Mouse (Mus musculus) hindbrain, embryonic 13.5 days (tissue): ENCODE measurements around the gene Mis18a. TPM values are rescaled to one million over a fixed set of nuclear protein-coding genes. Genes with fewer than 3 reads are reported as not detected.

Source experiments
- ATAC-seq: fragments of 200-750 bp; cut with Nextera tagmentation; 2 replicates; pipeline ENCODE4 v1.8.0; 2017; ENCODE audit warnings: moderate TSS enrichment; ENCODE audit not compliant: low FRiP score
- H3K27ac ChIP-seq: fragments of 300-500 bp; sonication (generic); 2 replicates; pipeline ENCODE4 v1.5.1; 2015; ENCODE audit warnings: inconsistent platforms, mild to moderate bottlenecking, moderate library complexity
- H3K27me3 ChIP-seq: fragments of 300-500 bp; sonication (generic); 2 replicates; pipeline ENCODE4 v1.6.1; 2015; ENCODE audit warnings: mild to moderate bottlenecking, inconsistent platforms
- H3K36me3 ChIP-seq: fragments of 300-500 bp; sonication (generic); 2 replicates; pipeline ENCODE4 v1.6.1; 2015; ENCODE audit warnings: mild to moderate bottlenecking, inconsistent platforms
- H3K4me1 ChIP-seq: fragments of 300-500 bp; sonication (generic); replicated peaks from 2 replicates; pipeline ENCODE4 v1.6.1; 2015; ENCODE audit warnings: inconsistent platforms
- H3K4me2 ChIP-seq: fragments of 300-500 bp; sonication (generic); 2 replicates; pipeline ENCODE4 v1.6.1; 2015; ENCODE audit warnings: inconsistent platforms, mild to moderate bottlenecking, moderate library complexity
- H3K4me3 ChIP-seq: fragments of 300-500 bp; sonication (generic); 2 replicates; pipeline ENCODE4 v1.5.1; 2015; ENCODE audit warnings: mild to moderate bottlenecking, inconsistent platforms
- H3K9ac ChIP-seq: fragments of 300-500 bp; sonication (generic); 2 replicates; pipeline ENCODE4 v1.6.1; 2015; ENCODE audit warnings: mild to moderate bottlenecking, inconsistent platforms
- H3K9me3 ChIP-seq: fragments of 300-500 bp; sonication (generic); 2 replicates; pipeline ENCODE4 v1.6.1; 2016; ENCODE audit warnings: inconsistent platforms
- WGBS: fragments of 180-500 bp; shearing (Covaris S2); methylation state at CpG from one replicate; pipeline ENCODE4 v1.1.7; 2015; 5-methylcytosine and 5-hydroxymethylcytosine counted together
- polyA plus RNA-seq: library from polyadenylated mRNA; unstranded; fragments of >200 nt; fragmentation: Nextera tagmentation; extraction: Ambion mirVana; gene quantifications from 2 replicates; pipeline ENCODE4 v1.2.1, GENCODE M21; 2015

Mis18a gene
- polyA plus RNA-seq, 1 experiment from 2014 or later, result 28.2 TPM

DNA sequence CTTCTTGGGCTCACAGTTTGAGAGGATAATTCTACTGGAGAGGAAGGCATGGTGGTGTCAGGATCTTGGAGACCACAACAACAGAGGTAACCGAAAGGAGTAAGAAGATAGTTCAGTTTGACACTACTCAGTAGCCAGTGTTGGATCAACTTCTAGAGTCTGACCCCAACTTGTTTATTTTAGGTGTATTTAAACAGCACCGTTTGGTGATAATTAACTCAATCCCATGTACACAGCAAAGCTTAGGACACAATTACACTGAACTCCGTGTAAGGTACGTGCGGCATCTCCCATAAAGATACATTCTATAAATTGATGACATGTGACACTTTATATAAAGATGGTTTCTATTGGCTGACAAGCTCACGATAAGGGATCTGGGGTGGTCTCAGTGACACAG is 52.6 kb downstream of the Mis18a start:
- Histone ChIP-seq H3K9ac (no peak overlapping the region), H3K4me1 (no peaks in the 10 kb centered on the region), H3K9me3 (no peaks in the 10 kb centered on the region), H3K27me3 (no peaks in the 10 kb centered on the region), H3K4me2 (no peak overlapping the region), H3K4me3 (no peak overlapping the region), H3K27ac (no peak overlapping the region), H3K36me3 (no peaks in the 10 kb centered on the region)
- WGBS, result 95% methylated on average over 6 of the region's 6 CpGs
- no peak for ATAC-seq

DNA sequence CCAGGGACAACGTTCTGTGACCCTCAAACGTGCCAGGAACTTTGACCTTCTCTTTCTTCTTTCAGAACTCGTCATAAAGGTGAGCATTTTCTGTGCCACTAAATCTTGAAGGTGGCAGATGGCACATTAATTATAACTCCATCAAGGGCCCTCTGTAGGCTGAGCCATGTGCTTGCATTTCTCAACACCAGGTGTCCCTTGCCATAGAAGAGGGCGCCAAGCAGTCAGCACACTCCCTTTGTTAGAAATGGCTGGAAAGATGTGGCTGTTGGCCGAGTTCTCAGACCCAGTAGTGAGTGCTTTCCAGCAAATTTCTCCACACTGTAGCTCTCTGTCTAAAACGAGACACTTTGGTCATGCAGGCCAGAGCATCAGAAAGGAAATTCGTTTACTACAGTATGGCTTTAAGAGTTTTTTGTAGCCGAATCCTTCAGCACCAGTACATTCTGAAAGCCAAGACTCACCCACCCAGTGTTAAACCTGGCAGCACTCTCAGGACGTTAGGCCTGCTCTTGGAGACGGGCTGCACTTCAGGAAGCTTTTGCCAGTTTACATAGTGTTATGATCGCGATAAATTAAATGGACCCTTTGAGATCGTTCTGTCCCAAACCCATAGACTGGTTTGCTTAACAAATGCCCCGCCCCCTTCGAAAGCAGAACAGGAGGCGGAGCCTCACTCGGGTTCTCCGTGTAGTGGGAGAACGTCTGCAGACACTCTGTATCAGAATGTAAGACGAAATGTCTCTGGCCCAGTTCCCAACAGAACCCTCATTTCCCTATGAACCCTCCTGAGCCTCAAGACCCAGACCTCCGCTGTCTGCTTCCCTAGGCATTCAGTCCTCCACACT is 53.5 kb downstream of the Mis18a start:
- ATAC-seq, result no peak

More for the DNA sequence above, 53.5 kb downstream of the Mis18a start:
- H3K9me3 ChIP-seq, result no peaks in the 10 kb centered on the region
- WGBS, result 86% methylated on average over 21 of the region's 21 CpGs
- H3K27ac ChIP-seq, result no peak overlapping the region
- no peak overlapping the region for H3K9ac ChIP-seq
- H3K27me3 ChIP-seq, result no peaks in the 10 kb centered on the region
- H3K4me3 ChIP-seq, result no peak overlapping the region
- H3K4me1 ChIP-seq, result no peaks in the 10 kb centered on the region
- no peaks in the 10 kb centered on the region for H3K36me3 ChIP-seq
- H3K4me2 ChIP-seq, result no peak overlapping the region

Other genes with a start within 250 kb of the Mis18a start
- not detected in 2 replicates for gene Mrap, start 10.8 kb upstream of the Mis18a start, polyA plus RNA-seq
- gene Urb1, start 83.0 kb upstream of the Mis18a start, polyA plus RNA-seq, result 8.1 and 9.6 TPM in 2 replicates
- 2.5 and 3.2 TPM in 2 replicates for gene Eva1c, start 99.3 kb upstream of the Mis18a start, polyA plus RNA-seq
- 47.4 and 57.4 TPM in 2 replicates for gene Cfap298, start 207.7 kb upstream of the Mis18a start, polyA plus RNA-seq